Mouse (Mus musculus) CH12.LX (cell line): Measurements from ENCODE around the gene Gm13694. TPM values are rescaled to one million over a fixed set of nuclear protein-coding genes. Genes with fewer than 3 reads are reported as not detected.

ENCODE experiments used
- DNase-seq: peaks from one replicate; pipeline ENCODE4 v3.0.0-alpha.2; 2013; ENCODE audit errors: extremely low read depth
- H3K27ac ChIP-seq: 2 replicates; pipeline ENCODE4 v1.5.1; 2012; ENCODE audit warnings: low read depth, mild to moderate bottlenecking, control low read depth, moderate library complexity; ENCODE audit not compliant: insufficient read depth
- H3K27me3 ChIP-seq: replicated peaks from 2 replicates; pipeline ENCODE3; 2012; ENCODE audit warnings: inconsistent platforms
- H3K36me3 ChIP-seq, 2 experiments: replicated peaks in 1 of 2; 2 replicates each; pipeline versions ENCODE3 to v1.6.1; 2012; ENCODE audit warnings: inconsistent platforms in 1 of 2, low read length in 1 of 2, mild to moderate bottlenecking in 1 of 2, mixed read lengths in 1 of 2, moderate library complexity in 1 of 2; ENCODE audit not compliant: control insufficient read depth in 1 of 2, insufficient read depth in 1 of 2
- H3K4me1 ChIP-seq, 2 experiments: 2 replicates each; pipeline ENCODE4 v1.6.1; 2012; ENCODE audit warnings: inconsistent platforms in 1 of 2, moderate library complexity in 1 of 2; ENCODE audit not compliant: insufficient read depth in 2 of 2, control insufficient read depth in 1 of 2
- H3K4me2 ChIP-seq: 2 replicates; pipeline ENCODE4 v1.6.1; 2012; ENCODE audit warnings: low read depth, mild to moderate bottlenecking, control low read depth; ENCODE audit not compliant: poor library complexity, insufficient read depth, severe bottlenecking
- H3K4me3 ChIP-seq, 3 experiments: fragments of 150-350 bp in 1 of 3; sonication (generic) in 1 of 3; replicated peaks in 1 of 3; 2 replicates each; pipeline versions ENCODE3 to v1.5.1; 2011 to 2012; ENCODE audit warnings: low read depth in 2 of 3, low read length in 2 of 3, mild to moderate bottlenecking in 2 of 3, moderate library complexity in 2 of 3, control low read depth in 1 of 3, improper control_type of control experiment in 1 of 3, inconsistent platforms in 1 of 3, mixed read lengths in 1 of 3; ENCODE audit not compliant: poor library complexity in 1 of 3
- H3K79me2 ChIP-seq: replicated peaks from 2 replicates; pipeline ENCODE4 v1.6.1; 2012; ENCODE audit warnings: mild to moderate bottlenecking, moderate library complexity; ENCODE audit not compliant: control insufficient read depth, poor library complexity, insufficient read depth, severe bottlenecking; ENCODE audit errors: extremely low read depth
- H3K9ac ChIP-seq: 2 replicates; pipeline ENCODE4 v1.6.1; 2012; ENCODE audit warnings: low read depth, mild to moderate bottlenecking, control low read depth, moderate library complexity; ENCODE audit not compliant: insufficient read depth
- H3K9me3 ChIP-seq: replicated peaks from 2 replicates; pipeline ENCODE3; 2012; ENCODE audit warnings: low read length, inconsistent platforms, mixed read lengths
- CHD1 ChIP-seq: IDR thresholded peaks from 2 replicates; pipeline ENCODE4 v1.6.1; 2012; ENCODE audit warnings: low read depth, low read length, improper control_type of control experiment, inconsistent platforms
- CHD2 ChIP-seq: IDR thresholded peaks from 2 replicates; pipeline ENCODE4 v1.6.1; 2011; ENCODE audit warnings: low read length, improper control_type of control experiment
- E2F4 ChIP-seq: IDR thresholded peaks from 2 replicates; pipeline ENCODE4 v1.6.1; 2011; ENCODE audit warnings: low read depth, low read length, improper control_type of control experiment; ENCODE audit not compliant: insufficient replicate concordance
- ELF1 ChIP-seq: IDR thresholded peaks from 2 replicates; pipeline ENCODE4 v1.6.1; 2014; ENCODE audit warnings: low read depth, mild to moderate bottlenecking, inconsistent platforms, low read length, improper control_type of control experiment
- EP300 ChIP-seq: IDR thresholded peaks from 2 replicates; pipeline ENCODE4 v1.6.1; 2011; ENCODE audit warnings: low read length, improper control_type of control experiment
- ETS1 ChIP-seq: conservative IDR thresholded peaks from 2 replicates; pipeline ENCODE4 v1.6.1; 2012; ENCODE audit warnings: low read depth, mild to moderate bottlenecking, inconsistent platforms, low read length, improper control_type of control experiment, moderate library complexity
- HCFC1 ChIP-seq: IDR thresholded peaks from 2 replicates; pipeline ENCODE4 v1.6.1; 2012; ENCODE audit warnings: low read depth, mild to moderate bottlenecking, inconsistent platforms, low read length, improper control_type of control experiment
- JUND ChIP-seq: conservative IDR thresholded peaks from 2 replicates; pipeline ENCODE4 v1.6.1; 2011; ENCODE audit warnings: low read depth, low read length, improper control_type of control experiment
- KAT2A ChIP-seq: IDR thresholded peaks from 2 replicates; pipeline ENCODE4 v1.6.1; 2012; ENCODE audit warnings: low read length, improper control_type of control experiment, inconsistent platforms; ENCODE audit not compliant: insufficient replicate concordance
- MAFK ChIP-seq: IDR thresholded peaks from 2 replicates; pipeline ENCODE4 v1.6.1; 2011; ENCODE audit warnings: low read length, improper control_type of control experiment; ENCODE audit not compliant: insufficient replicate concordance
- MEF2A ChIP-seq: IDR thresholded peaks from 2 replicates; pipeline ENCODE4 v1.6.1; 2014; ENCODE audit warnings: low read depth, mild to moderate bottlenecking, inconsistent platforms, low read length, improper control_type of control experiment, borderline replicate concordance
- NELFE ChIP-seq: IDR thresholded peaks from 2 replicates; pipeline ENCODE4 v1.6.1; 2011; ENCODE audit warnings: low read depth, low read length, improper control_type of control experiment
- PAX5 ChIP-seq: IDR thresholded peaks from 2 replicates; pipeline ENCODE4 v1.6.1; 2012; ENCODE audit warnings: low read length, inconsistent platforms, mixed read lengths
- RAD21 ChIP-seq: IDR thresholded peaks from 2 replicates; pipeline ENCODE4 v1.6.1; 2011; ENCODE audit warnings: low read depth, mild to moderate bottlenecking, low read length, improper control_type of control experiment, moderate library complexity
- SIN3A ChIP-seq: IDR thresholded peaks from 2 replicates; pipeline ENCODE4 v1.6.1; 2012; ENCODE audit warnings: low read length, improper control_type of control experiment, inconsistent platforms
- SMC3 ChIP-seq: IDR thresholded peaks from 2 replicates; pipeline ENCODE4 v1.6.1; 2011; ENCODE audit warnings: low read depth, low read length, improper control_type of control experiment
- TBP ChIP-seq: conservative IDR thresholded peaks from 2 replicates; pipeline ENCODE4 v1.6.1; 2011; ENCODE audit warnings: low read depth, low read length, improper control_type of control experiment
- USF1 ChIP-seq: IDR thresholded peaks from 2 replicates; pipeline ENCODE4 v1.6.1; 2014; ENCODE audit warnings: low read depth, mild to moderate bottlenecking, inconsistent platforms, low read length, improper control_type of control experiment
- USF2 ChIP-seq: conservative IDR thresholded peaks from 2 replicates; pipeline ENCODE4 v1.6.1; 2011; ENCODE audit warnings: low read depth, low read length, improper control_type of control experiment
- ZKSCAN1 ChIP-seq: IDR thresholded peaks from 2 replicates; pipeline ENCODE4 v1.6.1; 2012; ENCODE audit warnings: low read depth, inconsistent platforms, low read length, improper control_type of control experiment, borderline replicate concordance
- ZMIZ1 ChIP-seq: IDR thresholded peaks from 2 replicates; pipeline ENCODE4 v1.6.1; 2012; ENCODE audit warnings: low read depth, mild to moderate bottlenecking, inconsistent platforms, low read length, improper control_type of control experiment
- ZNF384 ChIP-seq: IDR thresholded peaks from 2 replicates; pipeline ENCODE4 v1.6.1; 2012; ENCODE audit warnings: low read depth, low read length, improper control_type of control experiment, inconsistent platforms
- dilution Hi-C: fragments of 300-500 bp; cut with MboI; formaldehyde crosslinking; loops from 2 replicates; pipeline ENCODE4 v1.14.3; 2020; ENCODE audit warnings: low sequenced_read_pairs; ENCODE audit not compliant: extremely low pct_unique_long_range_greater_than_20kb, extremely low pct_ligation_motif_present
- in situ Hi-C: fragments of 300-500 bp; cut with MboI; formaldehyde crosslinking; loops from 3 replicates; pipeline ENCODE4 v1.14.3; 2019; ENCODE audit warnings: low sequenced_read_pairs, low pct_ligation_motif_present, low pct_unique_long_range_greater_than_20kb, mixed read lengths
- polyA plus RNA-seq: library from polyadenylated mRNA; unstranded; fragments of >175 nt; gene quantifications from 2 replicates; pipeline ENCODE4 v1.2.1, GENCODE M21; 2012; ENCODE audit warnings: low read depth; ENCODE audit not compliant: insufficient read length
- total RNA-seq, 2 experiments: library from RNA; depleted of rRNA; stranded (reverse); fragments of 300-350 nt in 1 of 2; fragments of >200 nt in 1 of 2; gene quantifications; 2 replicates each; pipeline ENCODE4 v1.2.3; 2012 to 2014

Gene Gm13694
- total and polyA plus RNA-seq, 3 experiments = 0.04 to 0.44 TPM; not detected in 1

- Histone ChIP-seq H3K27ac (no peak overlapping the region), H3K4me1 (peaks cover 0 to 13% of the 10 kb centered on the region in 2 experiments; a peak in 2 of 4 replicates), H3K79me2 (no peaks in the 10 kb centered on the region), H3K27me3 (no peaks in the 10 kb centered on the region), H3K36me3 (no peaks in the 10 kb centered on the region), H3K9ac (no peak overlapping the region), H3K9me3 (no peaks in the 10 kb centered on the region), H3K4me3 (no peak overlapping the region), H3K4me2 (no peak overlapping the region)
- in situ Hi-C loops (no loop called here), dilution Hi-C loops (no loop called here)
- DNase-seq = no peak
- TF ChIP-seq NELFE (no peak), ETS1 (no peak), ZKSCAN1 (no peak), PAX5 (no peak), HCFC1 (no peak), SMC3 (no peak), USF1 (no peak), CHD1 (no peak), MEF2A (no peak), USF2 (no peak), ZNF384 (no peak), TBP (no peak), CHD2 (no peak), ELF1 (no peak), RAD21 (no peak), E2F4 (no peak), KAT2A (no peak)
These were observed 44.2 kb downstream of the Gm13694 start for GRCm38 (mm10) chr2:84022905-84023304.

DNA sequence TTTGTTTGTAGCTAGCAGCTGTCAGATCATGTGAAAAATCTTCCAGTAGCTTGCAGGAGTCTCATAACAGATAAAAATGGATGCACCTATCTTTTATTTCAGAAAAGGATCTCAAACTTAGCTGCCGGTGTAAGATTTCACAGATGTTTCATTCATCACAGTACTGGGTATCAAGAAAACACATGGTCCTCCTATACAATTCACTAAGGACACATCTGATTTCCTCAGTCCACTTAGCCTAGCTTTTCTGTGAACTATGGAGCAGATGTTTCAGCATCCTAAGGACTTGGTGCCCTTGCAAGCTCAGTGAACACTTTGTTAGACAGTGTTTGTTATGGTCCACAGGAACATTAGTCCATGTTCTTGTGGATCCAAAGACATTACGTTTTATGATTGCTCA is 44.6 kb downstream of the Gm13694 start:
- Histone ChIP-seq H3K4me2 (no peak overlapping the region), H3K4me1 (peaks cover 0 to 8% of the 10 kb centered on the region in 2 experiments; a peak in 2 of 4 replicates), H3K27ac (no peak overlapping the region), H3K9me3 (no peaks in the 10 kb centered on the region), H3K27me3 (no peaks in the 10 kb centered on the region), H3K9ac (no peak overlapping the region), H3K4me3 (no peak overlapping the region), H3K79me2 (no peaks in the 10 kb centered on the region), H3K36me3 (no peaks in the 10 kb centered on the region)
- in situ Hi-C loops (no loop called here), dilution Hi-C loops (no loop called here)
- TF ChIP-seq ELF1 = no peak
- no peak for TF ChIP-seq USF2
- no peak for TF ChIP-seq MAFK
- TF ChIP-seq ZMIZ1 = no peak
- TF ChIP-seq SIN3A = no peak
- no peak for TF ChIP-seq EP300
- TF ChIP-seq JUND = no peak
- TF ChIP-seq KAT2A = no peak
- DNase-seq = no peak
